Mouse (Mus musculus) myocyte (in vitro differentiated cells): ENCODE results near the gene Ltbr. TPM values are rescaled to one million over a fixed set of nuclear protein-coding genes. Genes with fewer than 3 reads are reported as not detected.

Experiments
- H3K27me3 ChIP-seq: one replicate; pipeline ENCODE4 v1.6.1; 2011; ENCODE audit not compliant: control insufficient read depth, insufficient read depth, insufficient read length
- H3K36me3 ChIP-seq: one replicate; pipeline ENCODE4 v1.6.1; 2011; ENCODE audit not compliant: control insufficient read depth, insufficient read depth
- H3K4me2 ChIP-seq: one replicate; pipeline ENCODE4 v1.6.1; 2011; ENCODE audit warnings: low read depth, control low read depth
- H3K4me3 ChIP-seq: one replicate; pipeline ENCODE4 v1.5.1; 2011; ENCODE audit warnings: mild to moderate bottlenecking, control low read depth, moderate library complexity
- H3K79me2 ChIP-seq: one replicate; pipeline ENCODE4 v1.6.1; 2011; ENCODE audit not compliant: control insufficient read depth, insufficient read depth
- H3ac ChIP-seq: one replicate; pipeline ENCODE4 v1.6.1; 2011; ENCODE audit not compliant: control insufficient read depth, insufficient read length
- CEBPB ChIP-seq: IDR thresholded peaks from 2 replicates; pipeline ENCODE4 v1.6.1; 2011; ENCODE audit warnings: mild to moderate bottlenecking, moderate library complexity; ENCODE audit not compliant: poor library complexity, insufficient read depth, severe bottlenecking
- E2F4 ChIP-seq: IDR thresholded peaks from one replicate; pipeline ENCODE4 v1.6.1; 2011; ENCODE audit warnings: mild to moderate bottlenecking, control low read depth, moderate library complexity; ENCODE audit not compliant: insufficient read depth
- MAX ChIP-seq: IDR thresholded peaks from one replicate; pipeline ENCODE4 v1.6.1; 2011; ENCODE audit warnings: low read depth, mild to moderate bottlenecking, control low read depth
- MYOD1 ChIP-seq, 3 experiments: IDR thresholded peaks; one replicate each; pipeline ENCODE4 v1.6.1; 2011; ENCODE audit warnings: control low read depth in 2 of 3, low read depth in 2 of 3, mild to moderate bottlenecking in 2 of 3, moderate library complexity in 1 of 3; ENCODE audit not compliant: insufficient read length in 2 of 3, control insufficient read depth in 1 of 3
- MYOG ChIP-seq, 3 experiments: IDR thresholded peaks; one replicate each; pipeline ENCODE4 v1.6.1; 2011; ENCODE audit warnings: control low read depth in 2 of 3, low read depth in 2 of 3, mild to moderate bottlenecking in 2 of 3; ENCODE audit not compliant: insufficient read length in 2 of 3, control insufficient read depth in 1 of 3, insufficient read depth in 1 of 3
- POLR2A ChIP-seq: IDR thresholded peaks from one replicate; pipeline ENCODE4 v1.6.1; 2011; ENCODE audit warnings: low read depth, mild to moderate bottlenecking, control low read depth, moderate library complexity; ENCODE audit not compliant: insufficient read length
- POLR2AphosphoS2 ChIP-seq: IDR thresholded peaks from one replicate; pipeline ENCODE4 v1.6.1; 2011; ENCODE audit warnings: low read depth, control low read depth; ENCODE audit not compliant: insufficient read length
- REST ChIP-seq: IDR thresholded peaks from one replicate; pipeline ENCODE4 v1.6.1; 2011; ENCODE audit warnings: mild to moderate bottlenecking, control low read depth, moderate library complexity; ENCODE audit not compliant: insufficient read depth, insufficient read length
- SRF ChIP-seq: IDR thresholded peaks from one replicate; pipeline ENCODE4 v1.6.1; 2011; ENCODE audit warnings: low read depth; ENCODE audit not compliant: control insufficient read depth, insufficient read length
- TCF12 ChIP-seq: IDR thresholded peaks from one replicate; pipeline ENCODE4 v1.6.1; 2011; ENCODE audit warnings: mild to moderate bottlenecking, control low read depth; ENCODE audit not compliant: poor library complexity, insufficient read depth, severe bottlenecking
- TCF3 ChIP-seq: IDR thresholded peaks from one replicate; pipeline ENCODE4 v1.6.1; 2011; ENCODE audit warnings: low read depth, control low read depth; ENCODE audit not compliant: insufficient read length
- USF1 ChIP-seq: IDR thresholded peaks from one replicate; pipeline ENCODE4 v1.6.1; 2011; ENCODE audit warnings: low read depth, mild to moderate bottlenecking, control low read depth, moderate library complexity
- polyA plus RNA-seq: library from polyadenylated mRNA; unstranded; fragments of >200 nt; fragmentation: generic; extraction: Trizol; gene quantifications from one replicate; pipeline ENCODE4 v1.2.1, GENCODE M21; 2012; ENCODE audit warnings: missing spikeins

Ltbr gene
- polyA plus RNA-seq, 1 experiment, result 79.0 TPM

DNA sequence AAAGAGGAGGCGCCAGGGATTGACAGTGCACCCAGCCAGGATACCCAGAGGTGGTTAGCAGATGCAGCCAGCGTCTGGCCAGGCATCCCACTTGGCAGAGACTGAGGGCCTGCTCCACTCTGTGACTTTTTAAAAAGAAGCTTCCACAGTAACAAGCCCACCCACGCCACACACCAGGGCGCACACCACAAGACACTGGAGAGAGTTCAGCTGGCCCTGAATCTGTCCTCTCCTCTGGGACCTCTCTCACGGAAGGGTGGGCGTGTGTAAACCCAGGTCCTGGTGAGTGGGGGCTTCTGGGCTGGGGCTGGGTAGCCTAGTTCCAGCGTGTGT lies 512 bp upstream of the Ltbr start:
- H3K4me3 ChIP-seq, result peak overlapping the region; percentile 79
- TF ChIP-seq MYOD1 (IDR thresholded peaks at IDR 0.05; ENCODE audit: control insufficient read depth in 1 of 3, insufficient read length in 2 of 3, low read depth in 2 of 3) (peak in 1 of 3 experiments; percentile 30), TCF12 (no peak)

DNA sequence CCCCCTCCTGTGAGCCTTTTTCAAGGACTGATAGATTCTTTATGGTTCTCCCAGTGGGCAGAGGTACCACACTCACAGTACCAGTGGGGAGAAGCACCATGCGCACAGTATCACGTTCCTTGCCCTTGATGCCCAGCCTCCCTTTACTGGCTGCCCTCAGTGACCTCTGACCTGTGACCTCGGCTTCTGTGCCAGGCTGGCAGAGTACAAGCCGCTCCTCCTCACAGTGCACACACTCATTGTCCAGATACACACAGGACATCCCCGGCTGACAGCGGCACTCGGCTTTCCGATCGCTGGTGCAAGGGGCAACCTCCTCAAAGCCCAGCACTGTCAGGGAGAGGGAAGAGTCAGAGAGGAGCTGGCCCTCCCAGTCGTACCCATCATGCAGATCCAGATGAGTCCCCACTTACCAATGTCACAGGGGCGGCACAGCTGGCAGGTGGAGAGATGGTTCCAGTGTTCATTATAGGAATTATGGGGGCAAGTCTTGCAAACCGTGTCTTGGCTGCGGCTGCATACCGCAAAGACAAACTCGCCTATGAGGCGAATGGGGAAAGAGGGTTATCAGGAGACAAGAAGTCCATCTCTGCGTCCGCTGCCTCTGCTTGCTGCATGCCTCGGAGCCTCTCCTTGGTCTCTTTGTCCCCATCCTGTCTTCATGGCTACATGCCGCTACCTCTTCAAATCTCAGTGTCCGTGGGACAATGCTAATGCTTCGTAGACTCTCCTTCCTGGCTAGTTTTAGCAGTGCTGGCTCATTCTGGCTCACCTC lies 917 bp downstream of the Ltbr start:
- TF ChIP-seq TCF3, result no peak
- TF ChIP-seq POLR2A, result no peak
- TF ChIP-seq E2F4, result no peak
- no peak for TF ChIP-seq TCF12
- TF ChIP-seq MYOG (IDR thresholded peaks at IDR 0.05; ENCODE audit: control insufficient read depth in 1 of 3, insufficient read depth in 1 of 3, insufficient read length in 2 of 3, low read depth in 2 of 3), result no peak
- no peak for TF ChIP-seq MYOD1 (IDR thresholded peaks at IDR 0.05; ENCODE audit: control insufficient read depth in 1 of 3, insufficient read length in 2 of 3, low read depth in 2 of 3)
- H3K4me2 ChIP-seq, result peak overlapping the region; percentile 80
- H3K4me3 ChIP-seq, result peak overlapping the region; percentile 79
- H3K79me2 ChIP-seq, result peaks cover 11% of the 10 kb centered on the region
- peak overlapping the region; percentile 73 for H3ac ChIP-seq
- peaks cover 15% of the 10 kb centered on the region for H3K36me3 ChIP-seq
- no peaks in the 10 kb centered on the region for H3K27me3 ChIP-seq

More for the DNA sequence above, 512 bp upstream of the Ltbr start:
- Histone ChIP-seq H3K79me2 (peaks cover 11% of the 10 kb centered on the region), H3K36me3 (peaks cover 15% of the 10 kb centered on the region), H3K27me3 (no peaks in the 10 kb centered on the region), H3ac (peak overlapping the region; percentile 73), H3K4me2 (peak overlapping the region; percentile 80)

DNA sequence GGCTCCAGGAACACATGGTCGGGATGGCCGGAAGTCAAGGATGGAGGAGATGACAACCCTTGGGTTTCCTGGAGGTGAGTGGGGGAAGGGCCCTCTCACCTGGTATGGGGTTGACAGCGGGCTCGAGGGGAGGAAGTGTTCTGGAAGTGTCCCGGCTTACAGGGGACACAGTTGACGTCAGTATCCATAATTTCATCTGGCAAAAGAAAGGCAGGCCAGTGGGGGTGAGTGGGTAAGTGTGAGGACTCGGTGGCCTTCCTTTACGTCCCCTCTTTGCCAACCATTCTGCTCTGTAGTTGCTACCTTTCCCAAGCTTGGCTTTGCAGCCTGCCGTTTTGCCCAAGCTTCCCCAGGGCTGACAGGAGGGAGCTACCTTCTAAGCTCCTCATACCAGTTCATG lies 1.5 kb downstream of the Ltbr start:
- Histone ChIP-seq H3K27me3 (no peaks in the 10 kb centered on the region), H3K4me3 (peak overlapping the region; percentile 79), H3K36me3 (peaks cover 15% of the 10 kb centered on the region), H3K79me2 (peaks cover 11% of the 10 kb centered on the region), H3ac (no peak overlapping the region), H3K4me2 (peak overlapping the region; percentile 80)
- TF ChIP-seq TCF12 (no peak), USF1 (no peak), MYOD1 (IDR thresholded peaks at IDR 0.05; ENCODE audit: control insufficient read depth in 1 of 3, insufficient read length in 2 of 3, low read depth in 2 of 3) (no peak), SRF (no peak), CEBPB (no peak), REST (no peak), TCF3 (no peak), POLR2A (no peak), POLR2AphosphoS2 (no peak), MYOG (IDR thresholded peaks at IDR 0.05; ENCODE audit: control insufficient read depth in 1 of 3, insufficient read depth in 1 of 3, insufficient read length in 2 of 3, low read depth in 2 of 3) (no peak), MAX (no peak), E2F4 (no peak)

DNA sequence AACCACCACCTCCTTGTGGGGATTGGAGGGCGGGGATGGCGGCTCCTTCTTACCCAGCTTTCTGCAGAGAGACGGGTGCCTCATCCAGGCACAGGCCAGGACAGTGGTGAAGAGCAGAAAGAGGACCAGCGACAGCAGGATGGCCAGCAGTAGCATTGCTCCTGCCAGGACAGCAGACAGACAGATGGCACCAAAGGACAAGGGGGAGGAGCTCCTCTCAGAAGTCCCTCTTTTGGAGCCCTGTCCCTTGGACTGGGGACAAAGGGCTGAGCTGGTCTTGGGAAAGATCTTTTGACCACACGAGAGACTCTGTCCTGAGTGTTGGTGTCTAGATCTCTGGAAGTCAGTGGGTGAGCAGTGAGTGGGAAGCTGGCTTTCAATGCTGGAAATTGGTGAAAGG lies 4.3 kb downstream of the Ltbr start:
- H3K4me2 ChIP-seq, result no peak overlapping the region
- H3K79me2 ChIP-seq, result peaks cover 11% of the 10 kb centered on the region
- no peak for TF ChIP-seq REST
- no peak for TF ChIP-seq TCF12
- TF ChIP-seq TCF3, result no peak
- no peak for TF ChIP-seq MYOD1 (IDR thresholded peaks at IDR 0.05; ENCODE audit: control insufficient read depth in 1 of 3, insufficient read length in 2 of 3, low read depth in 2 of 3)
- no peak for TF ChIP-seq POLR2AphosphoS2
- no peak for TF ChIP-seq POLR2A
- TF ChIP-seq MAX, result no peak
- TF ChIP-seq E2F4, result no peak
- no peak for TF ChIP-seq MYOG (IDR thresholded peaks at IDR 0.05; ENCODE audit: control insufficient read depth in 1 of 3, insufficient read depth in 1 of 3, insufficient read length in 2 of 3, low read depth in 2 of 3)
- no peak for TF ChIP-seq SRF
- TF ChIP-seq USF1, result no peak
- TF ChIP-seq CEBPB, result no peak
- H3K4me3 ChIP-seq, result no peak overlapping the region
- no peaks in the 10 kb centered on the region for H3K27me3 ChIP-seq
- peaks cover 15% of the 10 kb centered on the region for H3K36me3 ChIP-seq
- H3ac ChIP-seq, result no peak overlapping the region

DNA sequence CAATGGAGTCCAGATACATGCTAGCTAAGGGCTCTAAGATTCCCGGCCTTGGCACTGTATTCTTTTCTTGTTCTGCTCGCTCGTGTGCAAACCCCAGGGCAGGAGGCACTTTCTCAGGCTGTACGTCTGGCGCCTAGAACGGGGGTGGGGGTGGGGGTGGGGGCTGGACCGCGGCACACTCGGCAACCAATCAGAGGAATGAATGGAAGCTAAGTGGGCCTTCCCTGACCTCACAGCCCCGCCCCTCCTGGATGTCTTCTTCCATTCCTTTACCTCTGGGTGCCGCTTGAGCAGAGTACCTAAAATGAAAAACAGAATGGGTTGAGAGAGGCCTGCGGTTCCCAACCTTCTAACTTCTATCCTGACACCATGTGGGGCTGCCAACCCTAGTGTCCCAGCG lies 4.8 kb downstream of the Ltbr start:
- H3K4me2 ChIP-seq, result no peak overlapping the region

More for the DNA sequence above, 4.8 kb downstream of the Ltbr start:
- Histone ChIP-seq H3K4me3 (no peak overlapping the region), H3K27me3 (no peaks in the 10 kb centered on the region), H3ac (no peak overlapping the region), H3K36me3 (peaks cover 15% of the 10 kb centered on the region), H3K79me2 (peaks cover 11% of the 10 kb centered on the region)
- no peak for TF ChIP-seq POLR2AphosphoS2
- no peak for TF ChIP-seq CEBPB
- no peak for TF ChIP-seq TCF12
- TF ChIP-seq MYOG (IDR thresholded peaks at IDR 0.05; ENCODE audit: control insufficient read depth in 1 of 3, insufficient read depth in 1 of 3, insufficient read length in 2 of 3, low read depth in 2 of 3), result no peak
- no peak for TF ChIP-seq MYOD1 (IDR thresholded peaks at IDR 0.05; ENCODE audit: control insufficient read depth in 1 of 3, insufficient read length in 2 of 3, low read depth in 2 of 3)
- TF ChIP-seq MAX, result no peak
- no peak for TF ChIP-seq TCF3
- TF ChIP-seq REST, result no peak
- no peak for TF ChIP-seq USF1
- no peak for TF ChIP-seq E2F4
- no peak for TF ChIP-seq POLR2A
- TF ChIP-seq SRF, result no peak
